Mouse (Mus musculus): ENCODE measurements around the gene Cep72.

DNA sequence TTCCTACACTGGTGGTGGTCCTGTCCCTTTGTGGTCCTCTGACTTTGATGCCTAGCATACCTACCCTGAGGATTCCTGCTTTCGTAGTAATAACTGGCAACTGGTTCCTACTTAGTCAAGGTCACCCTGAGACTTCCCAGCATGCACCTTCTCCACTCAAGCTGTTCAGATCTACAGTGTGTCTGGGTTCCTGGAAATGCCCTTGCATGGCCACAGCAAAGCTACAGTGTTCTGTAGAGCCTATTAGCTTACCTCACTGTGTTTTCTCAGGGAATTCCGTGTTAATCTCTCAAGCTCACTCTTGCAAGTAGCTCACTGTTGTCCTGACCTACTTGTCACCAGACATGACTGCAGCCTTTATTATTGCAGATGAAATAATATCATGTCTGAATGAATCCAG lies 45.3 kb upstream of the Cep72 start:
- TF ChIP-seq CTCF (conservative IDR thresholded peaks at IDR 0.05; ENCODE audit: insufficient read depth, insufficient read length, low read depth, low read length), result no peak
- TF ChIP-seq POLR2A (IDR thresholded peaks at IDR 0.05; ENCODE audit: low read depth, low read length), result no peak

Measured in kidney, adult 2 months (tissue).